Mouse (Mus musculus) gastrocnemius, postnatal 10 days (tissue): ENCODE measurements around the gene Hspa1a. TPM values are rescaled to one million over a fixed set of nuclear protein-coding genes. Genes with fewer than 3 reads are reported as not detected.
"Not testable (repeated sequence)": the region's sequence is repeated elsewhere in the genome, so short reads cannot be mapped to it uniquely, and the experiment has no call there.

Source experiments
- DNase-seq: peaks from one replicate; pipeline ENCODE4 v3.0.0; 2021; ENCODE audit warnings: mixed read lengths
- total RNA-seq, 2 experiments: library from RNA; stranded (reverse); gene quantifications; 2 replicates each; pipeline ENCODE4 v1.2.3; 2021

Gene Hspa1a
- total RNA-seq, 2 experiments from 2014 or later = 3.8 to 6.4 TPM

GRCm38 (mm10) chr17:34965627-34966026 is 6.3 kb downstream of the Hspa1a start:
- no peak for DNase-seq

- no peak for DNase-seq
These were observed 7.3 kb downstream of the Hspa1a start for GRCm38 (mm10) chr17:34964640-34965049.

GRCm38 (mm10) chr17:34962841-34963240 is 9.1 kb downstream of the Hspa1a start:
- DNase-seq = no peak

- no peak for DNase-seq
These were observed 9.8 kb downstream of the Hspa1a start for GRCm38 (mm10) chr17:34962125-34962524.

DNA sequence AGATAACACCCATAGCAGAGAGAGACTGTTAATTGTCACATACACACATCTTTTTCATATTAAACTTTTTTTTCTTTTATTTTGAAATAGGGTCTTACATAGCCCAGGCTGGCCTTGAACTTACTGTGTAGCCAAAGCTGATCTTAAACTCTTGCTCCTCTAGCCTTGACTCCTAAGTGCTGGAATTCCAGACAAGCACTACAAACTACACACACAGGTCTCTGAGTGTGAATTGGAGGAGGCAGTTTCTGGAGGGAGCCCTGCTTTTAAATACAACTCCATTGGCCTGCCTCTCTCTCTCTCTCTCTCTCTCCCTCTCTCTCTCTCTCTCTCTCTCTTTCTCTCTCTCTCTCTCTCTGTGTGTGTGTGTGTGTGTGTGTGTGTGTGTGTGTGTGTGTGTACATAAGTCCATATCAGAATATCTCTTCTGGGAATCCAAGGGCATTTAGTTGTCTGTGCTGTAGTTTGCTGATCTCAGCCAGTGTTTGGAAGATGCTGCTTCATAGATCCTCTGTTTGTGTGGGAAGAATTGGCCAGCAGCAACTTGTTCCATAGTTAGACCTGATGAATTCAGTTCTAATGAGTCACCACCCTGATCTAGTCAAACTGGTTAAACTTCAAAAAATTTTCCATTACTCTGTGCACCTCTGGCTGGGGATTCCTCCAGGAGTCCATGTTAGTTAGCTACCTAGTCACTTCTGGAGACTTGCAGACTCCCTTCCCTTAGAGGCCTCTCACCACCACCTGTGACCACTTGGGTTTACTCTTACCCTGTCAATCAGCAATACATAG is 11.1 kb downstream of the Hspa1a start:
- DNase-seq = no peak

GRCm38 (mm10) chr17:34959881-34960515 is 12.0 kb downstream of the Hspa1a start:
- no peak for DNase-seq

DNA sequence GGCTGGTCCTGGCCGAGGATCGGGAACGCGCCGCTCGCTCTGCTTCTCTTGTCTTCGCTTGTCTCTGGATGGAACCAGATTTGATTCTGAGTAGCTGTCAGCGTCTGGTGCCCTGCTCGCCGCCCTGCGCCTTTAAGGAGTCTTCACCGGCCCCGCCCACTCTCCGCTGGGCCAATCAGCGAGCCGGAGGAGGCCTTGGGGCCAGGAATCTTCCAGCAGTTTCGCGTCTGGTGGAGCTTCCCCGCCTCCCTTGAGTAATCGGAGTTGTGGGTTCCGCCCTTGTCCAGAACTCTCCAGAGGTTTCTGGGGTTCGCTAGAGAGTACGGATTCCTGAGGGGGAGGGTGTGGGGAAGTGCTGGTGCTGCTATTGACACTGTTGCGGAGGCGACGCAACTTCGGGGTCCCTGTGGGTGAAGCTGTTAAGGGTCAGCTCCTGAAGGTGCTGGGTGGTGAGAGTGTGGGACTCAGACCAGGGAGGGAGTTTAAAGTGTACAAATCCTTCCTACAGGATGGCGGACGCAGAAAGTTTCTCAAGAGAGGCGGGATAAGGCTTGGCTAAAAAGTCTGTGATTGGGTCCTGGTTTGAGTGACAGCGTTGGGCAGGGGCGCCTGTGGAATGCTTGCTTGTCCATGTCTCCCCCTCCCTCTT is 12.7 kb downstream of the Hspa1a start, which contains the start of gene Hspa1b:
Gene Hspa1b (minus strand): TSS at position 109 of the 649 bp plus-strand sequence.
- peak; percentile 61 for DNase-seq

DNA sequence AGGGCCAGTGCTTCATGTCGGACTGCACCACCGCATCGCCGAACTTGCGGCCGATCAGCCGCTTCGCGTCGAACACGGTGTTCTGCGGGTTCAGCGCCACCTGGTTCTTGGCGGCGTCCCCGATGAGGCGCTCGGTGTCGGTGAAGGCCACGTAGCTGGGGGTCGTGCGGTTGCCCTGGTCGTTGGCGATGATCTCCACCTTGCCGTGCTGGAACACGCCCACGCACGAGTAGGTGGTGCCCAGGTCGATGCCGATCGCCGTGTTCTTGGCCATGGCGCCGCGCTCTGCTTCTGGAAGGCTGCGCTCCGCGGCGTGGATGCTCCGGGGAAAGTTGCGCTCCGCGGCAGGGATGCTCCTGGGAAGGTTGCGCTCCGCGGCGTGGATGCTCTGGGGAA is 13.2 kb downstream of the Hspa1a start:
- not testable (repeated sequence) for DNase-seq

DNA sequence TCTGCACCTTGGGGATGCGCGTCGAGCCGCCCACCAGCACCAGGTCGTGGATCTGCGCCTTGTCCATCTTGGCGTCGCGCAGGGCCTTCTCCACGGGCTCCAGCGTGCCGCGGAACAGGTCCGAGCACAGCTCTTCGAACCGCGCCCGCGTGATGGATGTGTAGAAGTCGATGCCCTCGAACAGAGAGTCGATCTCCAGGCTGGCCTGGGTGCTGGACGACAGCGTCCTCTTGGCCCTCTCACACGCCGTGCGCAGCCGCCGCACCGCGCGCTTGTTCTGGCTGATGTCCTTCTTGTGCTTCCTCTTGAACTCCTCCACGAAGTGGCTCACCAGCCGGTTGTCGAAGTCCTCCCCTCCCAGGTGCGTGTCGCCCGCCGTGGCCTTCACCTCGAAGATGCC is 14.0 kb downstream of the Hspa1a start:
- not testable (repeated sequence) for DNase-seq

GRCm38 (mm10) chr17:34957291-34957690 is 14.7 kb downstream of the Hspa1a start:
- DNase-seq = not testable (repeated sequence)

DNA sequence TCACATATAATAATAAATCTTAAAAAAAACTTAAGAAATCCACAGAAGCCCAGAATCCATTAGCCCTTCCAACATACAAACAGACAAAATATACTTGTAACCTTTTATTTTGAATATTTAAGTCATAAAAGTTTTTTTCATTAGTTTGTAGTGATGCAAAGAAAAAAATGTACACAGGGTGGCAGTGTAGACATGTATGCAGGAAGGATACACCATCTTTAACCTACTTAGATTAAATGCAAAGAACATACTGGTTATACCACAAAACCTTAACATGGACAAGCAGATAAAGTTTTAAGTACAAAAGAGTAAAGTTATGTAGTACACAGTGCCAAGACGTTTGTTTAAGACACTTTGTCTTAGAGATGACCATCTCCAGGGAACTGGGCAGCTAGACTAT is 15.6 kb downstream of the Hspa1a start:
- DNase-seq = no peak

DNA sequence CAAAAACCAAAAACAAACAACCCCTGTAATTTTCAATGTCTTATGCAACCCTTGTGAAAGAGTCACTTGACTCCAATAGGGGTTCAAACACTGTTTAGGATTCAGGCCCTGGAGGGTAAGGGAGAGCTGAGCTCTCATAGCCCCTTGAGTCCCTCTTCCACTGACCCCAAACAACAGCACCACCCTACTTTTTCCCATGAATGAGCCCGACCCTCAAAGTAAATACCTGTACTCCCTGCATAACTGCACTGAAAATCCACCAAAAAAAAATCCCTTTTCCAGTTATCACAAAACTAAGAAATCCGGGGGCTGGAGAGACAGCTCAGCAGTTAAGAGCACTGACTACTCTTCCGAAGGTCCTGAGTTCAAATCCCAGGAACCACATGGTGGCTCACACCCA is 16.1 kb downstream of the Hspa1a start:
- no peak for DNase-seq

- no peak for DNase-seq
These were observed 17.1 kb downstream of the Hspa1a start for GRCm38 (mm10) chr17:34954831-34955230.

- DNase-seq = no peak
These were observed 18.1 kb downstream of the Hspa1a start for GRCm38 (mm10) chr17:34953904-34954303.

DNA sequence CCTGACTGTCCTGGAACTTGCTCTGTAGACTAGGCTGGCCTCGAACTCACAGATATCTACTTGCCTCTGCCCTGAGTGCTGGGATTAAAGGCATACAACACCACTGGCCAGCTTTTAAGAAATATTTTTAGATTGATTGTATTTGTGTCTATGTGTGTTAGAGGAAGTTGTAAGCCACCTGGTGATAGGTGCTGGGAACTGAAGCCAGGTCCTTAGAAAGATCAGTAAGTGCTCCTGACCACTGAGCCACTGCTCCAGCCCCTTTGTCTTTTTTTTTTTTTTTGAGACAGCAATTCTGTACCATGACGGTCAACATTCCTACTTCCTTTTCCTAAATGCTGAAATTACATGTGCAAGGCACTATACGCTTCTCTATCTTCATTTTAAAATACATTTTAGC is 18.7 kb downstream of the Hspa1a start:
- no peak for DNase-seq

DNA sequence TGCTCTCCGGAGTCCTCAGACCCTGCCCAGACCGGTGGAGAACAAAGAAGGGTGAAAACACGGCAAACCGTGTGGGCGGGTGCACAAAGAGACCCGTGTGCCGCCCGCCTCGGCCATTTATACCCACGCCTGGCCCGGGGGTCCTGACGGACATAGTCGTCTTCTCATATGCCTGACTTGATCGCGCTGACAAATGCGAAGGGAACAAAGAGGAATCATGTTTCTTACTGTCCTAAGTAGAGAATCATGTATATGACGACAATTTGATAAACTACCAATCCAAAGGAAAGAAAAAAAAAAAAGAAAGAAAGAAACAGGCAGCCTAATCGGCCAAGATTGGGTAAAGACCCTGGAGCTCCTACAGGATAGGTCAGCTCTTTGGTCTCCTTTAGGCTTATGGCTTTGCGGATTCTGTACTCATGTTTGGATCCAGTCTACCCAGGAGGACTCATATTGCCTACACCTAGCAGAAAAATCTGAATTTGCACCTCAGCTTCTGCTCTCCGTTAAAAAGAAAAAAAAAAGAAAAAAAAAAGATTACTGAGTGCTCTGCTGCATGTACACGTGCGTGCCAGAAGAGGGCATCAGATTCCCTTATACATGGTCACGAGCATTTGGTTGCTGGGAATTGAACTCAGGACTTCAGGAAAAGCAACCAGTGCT is 19.4 kb downstream of the Hspa1a start:
- DNase-seq = peak; percentile 84

GRCm38 (mm10) chr17:34951636-34952377 is 20.1 kb downstream of the Hspa1a start:
- no peak for DNase-seq

DNA sequence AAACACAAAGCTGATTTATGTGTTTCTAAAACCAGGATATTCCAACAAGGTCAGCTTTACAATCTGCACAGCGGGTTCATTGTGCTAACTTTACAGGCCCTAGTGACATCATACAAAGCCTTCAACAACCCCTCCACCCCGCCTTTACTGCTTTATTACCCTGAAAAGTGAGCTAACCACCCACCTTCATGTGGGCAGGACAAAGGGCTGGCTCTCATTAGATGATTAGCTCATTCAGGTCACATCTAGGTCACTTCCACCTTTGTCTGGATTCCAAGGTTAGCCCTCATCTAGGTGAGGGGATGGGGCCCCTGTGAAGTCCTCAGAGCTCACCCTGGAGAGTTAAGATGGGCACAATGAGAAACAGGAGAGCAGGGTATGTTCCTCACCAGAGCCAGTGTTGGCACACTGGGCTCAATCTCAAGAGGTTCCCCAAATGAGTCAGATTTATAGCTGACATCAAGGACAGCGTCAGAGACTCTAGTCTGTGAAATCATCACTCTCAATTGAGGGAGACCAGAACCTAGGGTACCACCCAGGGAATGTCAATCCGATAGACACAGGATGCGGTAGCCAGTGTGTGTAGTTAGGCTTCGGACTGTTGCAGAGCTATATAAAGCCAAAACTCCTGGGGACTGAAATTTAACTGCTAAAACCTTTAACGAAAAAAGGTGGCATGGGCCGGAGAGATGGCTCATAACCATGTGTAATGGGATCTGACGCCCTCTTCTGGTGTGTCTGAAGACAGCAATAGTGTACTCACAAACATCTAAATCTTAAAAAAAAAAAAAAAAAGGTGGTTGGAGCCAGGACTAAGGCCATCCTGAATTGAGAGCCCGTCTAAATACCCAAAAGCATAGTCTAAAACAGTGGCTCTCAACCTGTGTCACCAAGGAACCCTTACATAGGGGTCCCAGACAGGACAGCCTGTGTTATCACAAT is 21.2 kb downstream of the Hspa1a start:
- no peak for DNase-seq

DNA sequence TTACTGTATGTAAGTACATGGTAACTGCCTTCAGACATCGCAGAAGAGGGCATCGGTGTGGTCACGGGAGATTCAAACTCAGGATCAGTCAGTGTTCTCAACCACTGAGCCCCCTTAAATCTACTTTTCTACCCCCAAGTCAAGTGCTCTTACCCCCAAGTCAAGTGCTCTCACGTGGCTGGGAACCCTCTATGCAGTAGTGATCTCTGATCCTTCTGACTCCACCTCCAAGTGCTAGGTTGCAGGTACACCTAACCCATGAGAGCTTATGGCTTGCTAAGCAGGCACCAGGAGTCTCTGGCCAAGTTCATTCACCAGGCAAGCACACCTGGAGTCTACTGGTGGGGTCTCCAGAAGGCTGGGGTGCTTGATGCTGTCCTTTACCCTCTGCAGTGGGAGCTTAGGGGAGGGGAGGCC is 22.4 kb downstream of the Hspa1a start:
- no peak for DNase-seq

GRCm38 (mm10) chr17:34948721-34949552 is 23.0 kb downstream of the Hspa1a start:
- DNase-seq = not testable (repeated sequence)
